Mouse (Mus musculus) thymus, postnatal 0 days (tissue): ENCODE measurements at regions not wholly inside any gene's neighbourhood (a gene's known extent, or its start where the extent isn't known, plus 50 kb on each side); places are given as distances from the start of the nearest gene placed in this dataset.

Source experiments
- DNase-seq: peaks from one replicate; pipeline ENCODE4 v3.0.0-alpha.2; 2015; ENCODE audit warnings: low spot score

DNA sequence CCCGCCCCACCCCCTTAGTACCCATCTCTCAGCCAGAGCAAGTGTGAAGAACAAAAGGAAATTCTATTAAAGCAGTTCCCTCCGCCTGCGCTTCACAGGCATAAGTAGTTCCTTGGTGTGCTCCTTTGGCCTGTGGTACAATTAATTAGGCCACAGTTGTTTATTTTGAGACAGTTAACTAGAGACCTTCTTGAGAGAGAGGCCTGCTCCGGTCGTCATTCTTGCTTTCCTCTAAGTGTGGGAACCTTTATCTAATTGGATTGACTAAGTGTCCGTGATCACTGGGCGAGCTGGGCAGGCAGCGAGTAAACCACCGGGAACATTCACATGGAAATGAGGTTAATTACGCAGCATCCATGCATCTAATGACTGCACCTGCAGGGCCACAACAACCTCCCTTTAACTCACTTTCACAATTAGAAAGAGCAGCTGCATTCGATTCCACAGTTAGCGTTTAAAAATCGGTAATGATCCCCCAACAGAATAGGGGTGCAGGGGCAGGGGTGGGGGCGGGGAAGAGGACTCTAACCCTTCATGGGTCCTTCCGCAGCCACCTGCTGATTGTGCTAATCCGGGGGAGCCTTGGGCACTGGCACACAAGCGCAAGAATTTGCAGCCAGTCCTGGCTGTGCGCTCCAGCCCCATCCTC lies 584.3 kb upstream of the Sox9 start:
- no peak for DNase-seq

GRCm38 (mm10) chr11:112204561-112204960 lies 577.5 kb upstream of the Sox9 start:
- no peak for DNase-seq

- DNase-seq, result peak; percentile 17
Observed at GRCm38 (mm10) chr11:112209414-112209813, 572.6 kb upstream of the Sox9 start.

- no peak for DNase-seq
Observed at GRCm38 (mm10) chr11:112219046-112219720, 562.8 kb upstream of the Sox9 start.

- no peak for DNase-seq
Observed at GRCm38 (mm10) chr11:112234492-112235116, 547.4 kb upstream of the Sox9 start.

GRCm38 (mm10) chr11:112238960-112239884 lies 542.8 kb upstream of the Sox9 start:
- DNase-seq, result no peak

GRCm38 (mm10) chr11:112252548-112252947 lies 529.5 kb upstream of the Sox9 start:
- no peak for DNase-seq

- no peak for DNase-seq
Observed at GRCm38 (mm10) chr11:112253061-112253460, 529.0 kb upstream of the Sox9 start.

GRCm38 (mm10) chr11:112256326-112256725 lies 525.7 kb upstream of the Sox9 start:
- DNase-seq, result no peak

DNA sequence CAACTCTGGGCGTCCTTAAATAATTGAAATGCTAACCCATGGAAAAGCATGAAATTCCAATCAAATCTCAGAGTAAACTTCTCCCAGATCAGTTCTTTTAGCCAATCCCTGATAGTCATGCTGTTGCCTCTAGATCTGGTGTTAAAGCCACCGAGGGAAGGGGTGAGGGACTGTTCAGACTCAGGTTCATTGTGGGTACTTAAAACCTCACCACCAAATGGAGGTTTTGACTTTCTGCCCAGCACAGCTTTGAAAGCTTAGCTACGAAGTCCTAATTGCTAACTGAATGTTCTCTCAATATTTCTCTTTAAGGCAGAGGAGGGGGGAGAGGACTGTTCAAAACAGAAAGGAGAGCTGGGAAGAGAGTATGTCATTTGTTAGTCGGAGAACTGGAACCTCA lies 517.9 kb upstream of the Sox9 start:
- no peak for DNase-seq

- DNase-seq, result no peak
Observed at GRCm38 (mm10) chr11:112270911-112271310, 511.1 kb upstream of the Sox9 start.

GRCm38 (mm10) chr11:112278566-112278965 lies 503.5 kb upstream of the Sox9 start:
- DNase-seq, result no peak

GRCm38 (mm10) chr11:112282911-112283310 lies 499.1 kb upstream of the Sox9 start:
- DNase-seq, result no peak

DNA sequence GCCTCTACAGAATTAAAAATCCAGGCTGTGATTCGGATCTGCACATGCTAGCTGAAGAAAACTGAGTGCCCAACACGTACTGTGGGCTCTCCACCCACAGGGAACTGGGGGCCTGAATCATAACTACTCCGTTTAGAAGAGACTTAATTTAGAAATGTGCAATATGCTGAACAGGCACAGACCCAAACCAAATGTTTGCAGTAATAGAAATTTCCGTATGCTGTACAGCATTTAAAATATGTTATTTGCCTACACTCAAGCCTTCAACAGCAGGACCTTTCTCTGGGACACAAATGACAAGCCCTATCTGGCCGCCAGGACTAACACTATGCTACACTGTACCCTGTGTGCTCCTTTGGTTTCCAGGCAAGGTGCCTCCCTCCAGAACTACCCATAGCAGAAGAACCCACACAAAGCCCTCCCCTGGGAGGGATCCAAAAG lies 483.1 kb upstream of the Sox9 start:
- DNase-seq, result no peak

DNA sequence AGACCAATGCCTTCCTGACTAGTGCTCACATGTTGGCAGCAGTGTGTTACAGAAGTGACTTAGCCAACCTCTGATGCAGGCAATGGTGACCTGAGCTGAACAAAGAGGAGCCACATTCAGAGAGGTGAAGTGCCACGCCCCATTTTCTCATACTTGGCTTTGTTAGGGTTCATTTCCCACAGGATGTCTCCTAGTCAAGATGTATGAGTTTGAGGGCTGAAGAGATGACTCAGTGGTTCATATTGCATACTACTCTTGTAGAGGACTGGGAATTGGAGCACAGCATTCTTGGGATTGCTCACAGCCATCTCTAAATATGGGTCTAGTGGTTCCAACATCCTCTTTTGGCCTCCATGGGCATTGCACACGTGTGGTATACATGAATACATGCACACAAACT lies 478.9 kb upstream of the Sox9 start:
- DNase-seq, result no peak

DNA sequence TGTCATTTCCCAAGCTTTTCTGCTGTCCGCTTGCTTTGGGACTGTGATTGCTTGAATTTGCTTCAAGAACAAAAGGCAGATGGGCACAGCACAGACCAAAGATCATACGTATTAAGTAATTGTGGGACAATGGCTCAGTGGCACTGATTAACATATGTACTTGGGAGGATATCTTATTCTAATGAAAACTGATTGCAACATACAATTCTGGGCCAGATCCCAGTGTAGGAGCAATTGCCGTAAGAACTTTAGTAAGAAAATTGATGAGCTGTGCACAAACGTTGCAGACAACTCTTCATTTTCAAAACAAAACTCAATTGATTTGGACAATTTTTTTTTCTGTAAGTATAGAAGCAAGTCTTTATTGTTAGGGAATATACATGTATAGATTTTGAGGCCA lies 456.2 kb upstream of the Sox9 start:
- no peak for DNase-seq

GRCm38 (mm10) chr11:112327606-112328005 lies 454.4 kb upstream of the Sox9 start:
- DNase-seq, result no peak

GRCm38 (mm10) chr11:112345133-112345532 lies 436.9 kb upstream of the Sox9 start:
- DNase-seq, result peak; percentile 8

DNA sequence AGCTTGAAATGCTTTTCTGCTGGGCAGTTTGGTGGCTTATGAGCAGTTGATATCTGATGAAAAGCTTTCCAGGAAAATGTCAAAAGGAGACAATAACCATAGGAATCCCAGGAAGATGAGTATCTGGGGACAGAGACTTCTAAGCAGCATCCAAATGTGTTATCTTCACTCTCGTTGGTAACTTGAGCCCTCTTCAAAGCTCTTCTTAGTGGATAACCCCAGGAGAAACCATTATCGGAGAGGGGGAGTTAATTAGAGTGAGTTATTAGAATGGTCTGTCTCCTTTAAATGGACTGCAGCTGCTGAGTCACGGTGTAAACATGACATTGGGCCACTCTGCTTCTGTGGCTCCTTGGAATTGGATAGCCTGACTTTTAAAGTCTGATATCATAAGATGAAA lies 436.4 kb upstream of the Sox9 start:
- no peak for DNase-seq

DNA sequence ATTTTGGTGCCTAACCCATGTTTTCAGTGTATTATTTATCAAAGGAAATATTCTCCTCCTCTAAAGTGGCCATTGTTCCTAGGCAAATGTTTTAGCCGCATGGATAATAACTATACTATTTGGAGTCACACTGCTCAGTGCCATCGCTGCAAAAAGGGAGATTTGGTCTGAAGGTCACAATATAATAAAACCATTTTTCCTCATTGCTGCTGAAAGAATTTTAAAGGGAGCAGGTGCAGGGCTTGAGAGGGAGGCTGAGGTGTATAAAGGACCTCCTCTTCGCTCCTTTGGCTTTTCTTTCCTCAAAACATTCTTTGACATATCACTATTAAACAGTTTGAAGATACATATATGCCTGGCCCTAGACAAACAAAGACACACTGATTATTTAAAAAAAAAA lies 435.9 kb upstream of the Sox9 start:
- no peak for DNase-seq

- DNase-seq, result no peak
Observed at GRCm38 (mm10) chr11:112346532-112346931, 435.5 kb upstream of the Sox9 start.

DNA sequence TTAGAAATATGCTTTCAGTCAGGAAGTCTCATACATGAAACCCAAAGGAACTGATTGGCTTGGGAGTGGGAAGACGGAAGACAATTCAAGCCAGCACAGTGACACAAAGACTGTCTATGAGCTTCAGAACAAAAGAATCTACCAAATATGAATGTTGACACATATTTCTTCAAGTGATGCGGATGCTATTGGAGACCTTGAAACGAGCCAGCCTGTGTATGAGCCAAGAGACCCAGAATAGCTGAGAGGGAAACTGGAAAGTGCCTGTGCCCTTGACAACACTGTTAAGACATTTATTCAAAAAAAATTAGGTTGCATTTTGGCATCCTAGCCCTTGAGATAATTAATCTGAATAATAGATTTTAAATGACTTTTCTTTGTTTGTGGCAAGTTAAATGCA lies 426.7 kb upstream of the Sox9 start:
- DNase-seq, result no peak
